Mouse (Mus musculus) cerebral cortex, adult 2 months (tissue): ENCODE results near the gene Chmp6.

Experiments
- WGBS: fragments of 180-500 bp; shearing (Covaris S2); methylation state at CpG from one replicate; pipeline ENCODE4 v1.1.7; 2018; 5-methylcytosine and 5-hydroxymethylcytosine counted together

Chmp6 gene

DNA sequence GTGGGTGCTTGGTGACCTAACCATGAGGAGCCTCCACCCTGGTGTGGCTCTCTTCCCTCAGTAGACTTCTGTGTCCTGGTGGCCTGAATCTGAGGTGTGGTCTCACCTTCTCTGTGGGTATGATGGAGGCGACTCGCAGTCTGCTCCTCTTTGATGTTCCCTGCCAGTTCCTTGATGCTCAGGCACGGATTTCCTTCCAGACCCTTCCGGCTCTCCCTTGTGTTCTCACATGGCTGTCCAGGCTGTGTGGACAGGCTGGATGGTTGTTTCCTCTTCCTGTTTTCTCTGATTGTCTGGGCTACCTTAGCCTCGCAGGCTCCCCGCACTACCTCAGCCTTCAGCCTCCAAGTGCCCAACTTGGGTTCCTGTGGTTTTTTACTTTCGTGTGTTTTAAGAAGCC is 45.6 kb downstream of the Chmp6 start:
- 48% methylated on average over 7 of the region's 7 CpGs for WGBS

DNA sequence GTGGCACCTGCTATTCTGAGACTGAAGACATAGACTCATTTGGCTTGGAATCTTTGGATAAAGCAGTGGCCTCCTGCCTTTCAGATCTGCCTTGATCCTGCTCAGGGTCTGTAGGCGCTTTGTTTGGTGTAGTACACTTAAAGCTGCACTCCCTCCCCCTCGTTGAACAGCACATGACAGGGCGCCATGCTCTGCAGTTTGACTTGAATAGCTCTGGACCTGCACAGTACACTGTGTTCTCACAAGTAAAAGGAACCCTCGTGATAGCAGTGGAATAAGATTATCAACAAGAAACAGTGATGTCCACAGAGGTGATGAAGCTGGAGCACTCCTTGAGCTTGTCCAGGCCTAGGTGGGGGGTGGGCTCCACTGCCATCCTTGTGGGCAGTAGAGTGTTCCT is 46.5 kb downstream of the Chmp6 start:
- 36% methylated on average over 4 of the region's 4 CpGs for WGBS

DNA sequence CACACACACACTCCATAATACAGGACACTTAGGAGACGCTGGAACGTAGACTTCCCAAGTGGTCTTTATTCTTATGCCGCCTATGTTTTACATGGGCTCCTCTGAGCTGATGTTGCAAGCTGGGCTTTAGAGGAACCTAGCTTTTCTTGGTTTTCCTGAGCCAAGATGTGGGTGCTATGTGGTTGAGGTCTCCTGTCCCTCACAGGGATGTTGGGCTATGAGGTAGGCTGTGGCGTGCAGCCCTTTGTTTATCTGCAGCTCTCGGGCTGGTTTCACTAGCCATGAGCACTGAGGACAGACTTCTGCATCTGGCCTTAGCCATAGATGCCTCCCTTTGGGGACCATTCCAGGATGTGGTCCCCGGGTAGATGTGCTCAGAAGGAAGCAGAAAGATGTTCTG is 47.4 kb downstream of the Chmp6 start:
- WGBS, result 54% methylated on average over 6 of the region's 6 CpGs

DNA sequence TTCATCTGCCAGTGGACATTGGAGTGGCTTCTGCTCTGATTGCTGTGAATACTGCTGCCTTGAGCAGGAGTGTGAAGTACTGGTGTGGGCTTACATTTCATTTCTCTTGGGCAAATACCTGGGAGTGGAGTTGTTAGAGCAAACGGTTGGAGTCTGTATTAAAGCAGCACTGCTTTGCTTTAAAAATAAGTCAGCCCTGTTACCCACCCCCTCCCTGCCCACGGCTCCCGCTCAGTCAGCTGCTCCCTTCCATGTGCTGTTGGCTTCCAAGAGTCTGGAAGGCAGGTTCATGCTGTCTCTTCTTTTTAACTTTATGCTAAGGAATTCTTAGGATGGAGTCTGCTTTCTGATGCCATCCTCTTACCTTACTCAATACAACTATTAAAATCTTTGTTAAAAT is 48.3 kb downstream of the Chmp6 start:
- 42% methylated on average over 3 of the region's 3 CpGs for WGBS

DNA sequence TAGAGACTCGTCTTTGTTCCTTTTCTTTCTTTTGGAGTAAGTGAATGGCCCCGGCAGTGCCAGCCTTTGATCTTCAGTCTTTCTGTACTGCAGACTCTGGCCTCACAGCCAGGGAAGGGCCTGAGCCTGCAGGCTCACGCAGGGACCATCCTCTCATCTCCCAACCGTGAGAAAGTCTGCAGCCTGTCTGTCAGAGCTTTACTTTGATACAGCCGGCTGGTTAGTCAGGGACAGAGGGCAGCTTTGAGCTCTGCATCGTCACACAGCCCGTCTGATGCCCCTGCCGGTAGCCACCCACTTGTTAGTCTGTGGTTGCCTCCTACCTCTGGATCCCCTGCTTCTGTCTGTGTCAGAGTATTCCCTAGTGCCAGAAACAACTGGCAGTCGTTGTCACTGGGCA is 51.8 kb downstream of the Chmp6 start:
- 17% methylated on average over 9 of the region's 9 CpGs for WGBS

DNA sequence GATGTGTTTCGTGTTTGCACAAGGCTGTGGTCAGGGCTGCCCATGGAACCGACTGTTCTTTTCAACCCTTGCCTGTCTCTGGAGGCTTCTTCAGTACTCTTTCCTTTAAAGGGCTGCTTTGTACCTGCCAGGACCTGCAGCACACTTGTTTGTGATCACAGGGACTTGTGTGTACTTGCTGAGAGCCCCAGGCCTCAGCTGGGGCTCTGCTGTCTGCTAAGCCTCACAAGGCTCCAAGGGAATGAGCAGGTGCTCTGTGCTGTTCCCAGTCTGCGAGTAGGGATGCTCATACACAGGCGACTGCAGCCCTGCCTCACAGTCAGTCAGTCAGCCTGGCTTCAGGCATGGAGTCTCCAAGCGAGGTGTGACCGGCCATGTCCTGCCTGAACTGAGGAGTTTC is 53.1 kb downstream of the Chmp6 start:
- 84% methylated on average over 6 of the region's 6 CpGs for WGBS

DNA sequence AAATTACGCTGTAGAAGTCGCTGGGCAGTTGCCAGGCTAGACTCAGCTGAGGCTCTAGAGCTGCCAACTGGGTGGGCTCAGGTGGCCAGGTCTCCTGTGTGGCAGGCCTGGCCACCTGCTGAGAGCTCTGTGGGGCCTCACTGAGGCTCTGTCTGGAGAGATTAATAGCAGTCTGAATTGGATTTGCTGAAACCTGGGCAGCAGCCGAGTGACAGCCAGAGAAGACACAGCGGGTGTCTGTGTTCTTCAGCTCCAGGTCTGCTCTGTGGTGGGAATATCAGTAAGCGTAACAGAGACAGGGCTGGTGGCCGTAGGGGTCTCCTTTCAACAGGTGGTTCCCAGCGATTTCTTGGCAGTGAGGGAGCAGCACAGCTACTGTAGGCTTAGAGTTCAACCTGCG is 54.2 kb downstream of the Chmp6 start:
- 80% methylated on average over 8 of the region's 8 CpGs for WGBS

DNA sequence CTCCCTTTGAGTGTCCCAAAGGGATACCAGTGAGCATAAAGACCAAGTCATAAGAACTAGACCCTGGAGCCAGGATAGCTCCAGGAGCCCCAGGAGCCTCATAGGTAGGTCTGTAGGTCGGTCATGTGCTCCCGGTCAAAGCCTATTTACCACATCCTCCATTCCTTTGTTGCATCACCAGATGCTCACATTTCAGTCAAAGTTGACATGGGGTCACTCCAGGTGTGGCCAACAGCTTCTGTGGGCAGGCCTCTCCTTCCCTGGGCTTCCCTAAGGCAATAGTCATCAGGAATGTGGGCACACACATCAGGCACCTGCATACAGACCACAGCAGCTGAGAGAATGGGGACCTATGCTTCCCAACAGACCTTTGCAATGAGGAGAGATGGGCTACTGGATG is 54.7 kb downstream of the Chmp6 start:
- 94% methylated on average over 2 of the region's 2 CpGs for WGBS
